Mouse (Mus musculus) embryonic fibroblast, embryonic 13.5 days (primary cell): ENCODE measurements around the gene Eif4enif1.

ENCODE experiments used
- CTCF ChIP-seq: IDR thresholded peaks from 2 replicates; pipeline ENCODE4 v1.5.1; 2011; ENCODE audit warnings: mild to moderate bottlenecking, control low read depth, low read length, moderate library complexity, borderline replicate concordance; ENCODE audit not compliant: insufficient read depth
- POLR2A ChIP-seq: IDR thresholded peaks from 2 replicates; pipeline ENCODE4 v1.6.1; 2011; ENCODE audit warnings: low read depth, mild to moderate bottlenecking, control low read depth, low read length, moderate library complexity

GRCm38 (mm10) chr11:3269241-3269640, 67.0 kb downstream of the Eif4enif1 start:
- TF ChIP-seq CTCF (no peak), POLR2A (no peak)
